Mouse (Mus musculus) hindbrain, embryonic 14.5 days (tissue): ENCODE measurements around the gene Carmil1. TPM values are rescaled to one million over a fixed set of nuclear protein-coding genes. Genes with fewer than 3 reads are reported as not detected.
A peak's percentile ranks its signal among the peaks of the same experiment; 100 is the strongest.

Experiments
- ATAC-seq: fragments of 200-750 bp; cut with Nextera tagmentation; 2 replicates; pipeline ENCODE4 v1.8.0; 2017; ENCODE audit warnings: moderate number of reproducible peaks, mild to moderate bottlenecking, moderate TSS enrichment, moderate library complexity; ENCODE audit not compliant: low FRiP score
- DNase-seq: peaks from one replicate; pipeline ENCODE4 v3.0.0-alpha.2; 2015; ENCODE audit warnings: low spot score
- H3K27ac ChIP-seq: fragments of 300-500 bp; sonication (generic); 2 replicates; pipeline ENCODE4 v1.5.1; 2014; ENCODE audit warnings: mild to moderate bottlenecking, moderate library complexity
- H3K27me3 ChIP-seq: fragments of 300-500 bp; sonication (generic); 2 replicates; pipeline ENCODE4 v1.6.1; 2014; ENCODE audit warnings: mild to moderate bottlenecking, low read length, mixed read lengths; ENCODE audit not compliant: control insufficient read depth, insufficient read depth
- H3K36me3 ChIP-seq: fragments of 300-500 bp; sonication (generic); replicated peaks from 2 replicates; pipeline ENCODE4 v1.6.1; 2014; ENCODE audit not compliant: control insufficient read depth, insufficient read depth
- H3K4me1 ChIP-seq: fragments of 300-500 bp; sonication (generic); replicated peaks from 2 replicates; pipeline ENCODE4 v1.6.1; 2014; ENCODE audit warnings: antibody characterized with exemption, low read length, mixed read lengths; ENCODE audit not compliant: control insufficient read depth, insufficient read depth
- H3K4me2 ChIP-seq: fragments of 300-500 bp; sonication (generic); replicated peaks from 2 replicates; pipeline ENCODE4 v1.6.1; 2014; ENCODE audit warnings: mild to moderate bottlenecking, moderate library complexity
- H3K4me3 ChIP-seq: fragments of 300-500 bp; sonication (generic); replicated peaks from 2 replicates; pipeline ENCODE4 v1.5.1; 2014; ENCODE audit warnings: mild to moderate bottlenecking, low read length
- H3K9ac ChIP-seq: fragments of 300-500 bp; sonication (generic); 2 replicates; pipeline ENCODE4 v1.6.1; 2014
- H3K9me3 ChIP-seq: fragments of 300-500 bp; sonication (generic); 2 replicates; pipeline ENCODE4 v1.6.1; 2016; ENCODE audit warnings: low read length; ENCODE audit not compliant: control insufficient read depth
- WGBS: fragments of 180-500 bp; shearing (Covaris S2); extraction: QIAGEN DNeasy Blood & Tissue Kit; methylation state at CpG from one replicate; pipeline ENCODE4 v1.1.7; 2014; 5-methylcytosine and 5-hydroxymethylcytosine counted together
- polyA plus RNA-seq: library from polyadenylated mRNA; unstranded; fragments of >200 nt; fragmentation: Nextera tagmentation; extraction: Ambion mirVana; gene quantifications from 2 replicates; pipeline ENCODE4 v1.2.1, GENCODE M21; 2014

Carmil1 gene
- polyA plus RNA-seq, 1 experiment from 2014 or later: 38.7 TPM

DNA sequence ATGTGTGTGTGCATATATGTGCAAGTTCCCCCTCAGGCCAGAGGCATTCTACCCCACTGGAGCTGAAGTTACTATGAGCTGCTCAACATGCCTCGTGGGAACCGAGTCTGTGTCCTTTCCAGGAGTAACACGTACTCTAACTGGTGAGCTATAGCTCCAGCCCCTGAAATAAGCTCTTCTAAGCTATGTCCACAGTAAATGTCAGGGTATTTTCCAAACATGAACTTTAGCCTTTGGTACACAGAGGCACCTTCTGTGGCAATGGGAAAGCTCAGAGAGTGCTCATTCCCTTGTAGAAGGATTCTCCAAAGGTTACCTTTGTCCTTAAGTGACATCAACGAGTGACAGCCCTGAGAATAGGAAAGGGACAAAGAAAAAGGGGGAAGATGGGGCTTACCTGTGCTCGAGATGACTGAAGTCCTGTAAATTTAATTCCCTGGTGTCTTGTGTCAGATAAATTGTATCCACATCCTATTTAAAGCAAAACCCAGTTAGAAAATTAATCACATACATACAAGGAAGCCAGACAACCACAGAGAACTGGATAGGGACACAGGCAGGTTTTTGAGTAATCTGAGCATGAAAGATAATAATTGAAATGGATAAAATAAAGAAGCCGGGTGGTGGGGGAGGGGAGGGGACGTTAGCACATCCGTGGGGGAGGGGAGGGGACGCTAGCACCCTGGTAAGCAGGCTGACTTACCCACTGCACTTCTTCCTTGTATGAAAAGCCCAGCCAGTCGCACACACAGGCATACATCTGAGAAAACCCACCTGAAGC lies 126.1 kb downstream of the Carmil1 start:
- H3K36me3 ChIP-seq: no peaks in the 10 kb centered on the region
- no peaks in the 10 kb centered on the region for H3K9me3 ChIP-seq
- no peak for DNase-seq
- H3K4me1 ChIP-seq: 0 out of 2 replicates have a peak, but pooled peaks cover 7% of the 10 kb centered on the region
- H3K27me3 ChIP-seq: no peaks in the 10 kb centered on the region
- H3K4me3 ChIP-seq: no peak overlapping the region
- no peak for ATAC-seq
- H3K27ac ChIP-seq: no peak overlapping the region
- no peak overlapping the region for H3K4me2 ChIP-seq
- WGBS: 55% methylated on average over 10 of the region's 10 CpGs
- H3K9ac ChIP-seq: no peak overlapping the region

DNA sequence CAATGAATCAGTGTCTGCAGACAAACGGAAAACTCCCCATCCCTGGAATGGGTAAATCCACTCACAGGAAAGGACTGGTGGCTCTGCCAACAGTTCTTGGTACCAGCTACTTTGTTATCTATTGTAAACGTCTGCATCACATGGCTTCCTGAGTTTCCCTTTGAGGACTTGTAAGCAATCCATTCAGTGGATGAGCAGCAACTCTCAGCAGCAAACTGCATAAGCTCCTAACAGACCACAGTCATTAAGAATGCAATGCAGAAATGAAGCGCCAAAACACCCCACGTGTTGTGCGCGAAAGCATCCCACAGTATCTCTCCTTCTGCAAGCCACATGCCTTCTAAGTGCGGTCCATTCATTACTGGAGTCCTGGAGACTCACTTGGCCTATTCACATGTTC lies 128.0 kb downstream of the Carmil1 start:
- Histone ChIP-seq H3K4me1 (0 out of 2 replicates have a peak, but pooled peaks cover 7% of the 10 kb centered on the region), H3K36me3 (no peaks in the 10 kb centered on the region), H3K9me3 (no peaks in the 10 kb centered on the region), H3K27ac (no peak overlapping the region), H3K4me3 (no peak overlapping the region), H3K27me3 (no peaks in the 10 kb centered on the region), H3K9ac (no peak overlapping the region), H3K4me2 (no peak overlapping the region)
- DNase-seq (no peak), ATAC-seq (no peak; the same call in 1 of the 2 replicates)
- 65% methylated on average over 7 of the region's 7 CpGs for WGBS

DNA sequence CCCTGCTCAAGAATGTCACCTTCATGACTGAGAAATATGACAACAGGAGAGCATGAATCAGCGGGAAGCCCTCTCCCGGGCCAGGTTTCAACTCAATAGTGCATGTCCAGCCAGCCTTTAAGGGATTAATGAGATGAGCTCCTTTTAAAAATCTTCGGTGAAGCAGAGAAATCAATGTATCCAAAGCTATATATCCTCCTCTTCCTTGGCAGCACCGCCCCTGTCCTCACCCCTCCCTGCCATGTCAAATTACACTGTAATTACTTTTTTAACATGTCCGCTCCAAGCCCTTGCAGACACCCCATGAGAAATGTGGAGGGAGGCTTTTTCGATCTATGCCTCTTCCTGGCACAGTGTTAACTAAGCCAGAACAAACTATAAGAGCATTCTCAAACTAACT lies 129.3 kb downstream of the Carmil1 start:
- H3K4me3 ChIP-seq: no peak overlapping the region
- H3K27me3 ChIP-seq: no peaks in the 10 kb centered on the region
- no peak overlapping the region for H3K9ac ChIP-seq
- ATAC-seq: peak; percentile 40; the same call in 1 of the 2 replicates
- no peaks in the 10 kb centered on the region for H3K9me3 ChIP-seq
- 26% methylated on average over 6 of the region's 6 CpGs for WGBS
- H3K27ac ChIP-seq: no peak overlapping the region
- no peak for DNase-seq
- H3K4me2 ChIP-seq: no peak overlapping the region
- H3K4me1 ChIP-seq: 0 out of 2 replicates have a peak, but pooled peaks cover 7% of the 10 kb centered on the region
- no peaks in the 10 kb centered on the region for H3K36me3 ChIP-seq

DNA sequence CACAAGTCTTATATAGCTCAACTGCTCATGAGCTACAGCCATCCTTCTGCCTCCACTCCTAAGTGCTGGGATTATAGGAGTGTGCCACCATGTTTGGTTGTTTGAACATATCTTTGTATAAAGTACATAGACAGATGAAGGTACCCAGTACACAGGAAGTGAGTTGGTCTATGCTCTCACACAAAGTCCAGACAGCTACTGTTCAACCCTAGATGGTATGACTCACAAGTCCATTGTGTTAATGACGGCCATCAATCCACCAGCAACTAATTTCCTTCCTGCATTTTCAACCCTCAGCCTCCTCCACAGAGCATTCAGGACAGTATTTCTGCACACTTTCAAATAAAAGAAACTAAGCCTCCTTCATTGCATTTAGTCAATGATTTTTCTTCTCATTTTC lies 132.0 kb downstream of the Carmil1 start:
- no peaks in the 10 kb centered on the region for H3K36me3 ChIP-seq
- H3K4me1 ChIP-seq: 0 out of 2 replicates have a peak, but pooled peaks cover 7% of the 10 kb centered on the region
- H3K27ac ChIP-seq: no peak overlapping the region
- no peak for DNase-seq
- no peaks in the 10 kb centered on the region for H3K27me3 ChIP-seq
- H3K4me2 ChIP-seq: no peak overlapping the region
- H3K4me3 ChIP-seq: no peak overlapping the region
- ATAC-seq: no peak
- H3K9me3 ChIP-seq: no peaks in the 10 kb centered on the region
- no peak overlapping the region for H3K9ac ChIP-seq
- 90% methylated on average over 1 of the region's 1 CpGs for WGBS

DNA sequence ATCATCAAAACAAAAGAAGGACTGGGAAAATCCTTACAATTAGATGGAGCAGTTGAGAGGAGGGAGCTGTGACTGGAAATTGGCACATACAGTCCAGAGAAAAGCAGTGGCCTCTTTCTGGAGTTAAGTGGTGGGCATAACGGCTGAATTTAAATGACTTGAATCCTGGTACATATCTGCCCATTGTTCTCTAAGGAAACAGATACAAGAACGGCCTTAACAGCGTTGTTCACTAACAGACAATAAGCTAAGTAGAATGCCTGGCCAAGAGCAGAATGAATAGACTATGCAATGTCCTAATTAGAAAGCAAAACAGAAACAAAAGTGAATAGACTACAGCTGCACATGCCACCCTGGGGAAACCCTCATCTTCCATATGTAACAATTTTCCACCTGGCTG lies 133.6 kb downstream of the Carmil1 start:
- H3K4me3 ChIP-seq: no peak overlapping the region
- H3K9ac ChIP-seq: no peak overlapping the region
- no peak overlapping the region for H3K27ac ChIP-seq
- no peaks in the 10 kb centered on the region for H3K27me3 ChIP-seq
- no peaks in the 10 kb centered on the region for H3K9me3 ChIP-seq
- no peak for DNase-seq
- no peaks in the 10 kb centered on the region for H3K36me3 ChIP-seq
- 65% methylated on average over 3 of the region's 3 CpGs for WGBS
- H3K4me2 ChIP-seq: no peak overlapping the region
- no peak for ATAC-seq
- H3K4me1 ChIP-seq: 0 out of 2 replicates have a peak, but pooled peaks cover 7% of the 10 kb centered on the region

DNA sequence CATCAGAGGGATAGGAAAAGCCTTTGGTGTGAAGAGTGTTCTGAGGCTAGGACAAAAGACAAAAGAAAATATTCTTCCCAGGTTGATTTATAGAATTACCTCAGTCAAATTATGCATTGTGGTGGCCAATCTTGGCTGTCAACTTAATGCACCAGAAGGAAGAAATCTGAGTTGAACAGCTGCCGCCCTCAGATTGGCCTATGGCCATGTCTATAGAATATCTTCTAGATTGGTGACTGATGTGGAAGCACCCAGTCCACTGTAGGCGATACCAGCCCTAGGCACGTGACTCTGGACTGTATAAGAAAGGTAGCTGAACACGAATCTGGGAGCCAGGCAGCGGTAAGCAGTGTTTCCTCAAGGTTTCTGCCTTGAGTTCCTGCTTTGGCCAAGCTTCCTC lies 134.1 kb downstream of the Carmil1 start:
- Histone ChIP-seq H3K36me3 (no peaks in the 10 kb centered on the region), H3K4me1 (0 out of 2 replicates have a peak, but pooled peaks cover 3% of the 10 kb centered on the region), H3K27ac (no peak overlapping the region), H3K9ac (no peak overlapping the region), H3K4me2 (no peak overlapping the region), H3K27me3 (no peaks in the 10 kb centered on the region), H3K4me3 (no peak overlapping the region), H3K9me3 (no peaks in the 10 kb centered on the region)
- WGBS: 94% methylated on average over 5 of the region's 5 CpGs
- no peak for DNase-seq
- ATAC-seq: no peak

DNA sequence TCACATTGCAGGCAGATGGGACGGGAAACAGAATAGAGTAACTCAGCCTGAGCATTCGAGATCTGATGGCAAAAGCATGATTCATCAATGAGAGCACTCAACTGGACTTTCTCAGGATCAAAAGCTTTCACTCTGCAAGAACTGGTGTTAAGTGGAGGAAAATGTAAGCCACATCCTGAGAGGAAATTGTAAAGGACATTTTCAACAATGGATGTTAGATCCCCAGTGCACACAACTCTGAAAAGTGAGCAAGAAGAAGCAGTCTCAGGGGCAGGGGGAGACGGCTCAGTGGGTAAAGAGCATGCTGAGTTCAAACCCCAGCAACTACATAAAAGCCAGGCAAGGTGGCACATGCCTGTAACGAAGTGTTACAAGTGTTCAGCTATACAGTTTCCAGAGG lies 135.7 kb downstream of the Carmil1 start:
- no peak overlapping the region for H3K27ac ChIP-seq
- no peaks in the 10 kb centered on the region for H3K4me1 ChIP-seq
- H3K9me3 ChIP-seq: no peaks in the 10 kb centered on the region
- 61% methylated on average over 4 of the region's 4 CpGs for WGBS
- no peak overlapping the region for H3K4me3 ChIP-seq
- no peak overlapping the region for H3K9ac ChIP-seq
- no peak overlapping the region for H3K4me2 ChIP-seq
- no peak for ATAC-seq
- H3K36me3 ChIP-seq: no peaks in the 10 kb centered on the region
- H3K27me3 ChIP-seq: no peaks in the 10 kb centered on the region
- no peak for DNase-seq

DNA sequence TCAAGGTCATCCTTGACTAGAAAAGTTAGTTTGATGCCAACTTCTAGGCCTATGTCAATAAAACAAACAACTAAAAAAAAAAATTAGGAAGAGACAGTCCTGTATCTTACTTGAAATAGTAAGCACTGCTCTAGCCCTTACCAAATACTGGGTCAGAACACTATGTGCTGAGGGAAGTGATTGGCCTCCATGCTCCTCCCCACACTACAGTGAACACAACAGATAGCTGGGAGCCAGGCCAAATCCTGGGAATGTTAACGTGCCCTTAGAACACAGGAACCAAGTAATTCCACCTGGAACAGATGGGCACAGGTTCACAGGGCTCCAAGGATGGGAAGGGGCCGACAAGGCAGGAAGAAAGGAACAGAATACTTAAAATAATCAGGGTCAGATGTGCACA lies 136.5 kb downstream of the Carmil1 start:
- Histone ChIP-seq H3K27ac (no peak overlapping the region), H3K9ac (no peak overlapping the region), H3K9me3 (no peaks in the 10 kb centered on the region), H3K4me2 (no peak overlapping the region), H3K4me1 (no peaks in the 10 kb centered on the region), H3K36me3 (no peaks in the 10 kb centered on the region), H3K4me3 (no peak overlapping the region), H3K27me3 (no peaks in the 10 kb centered on the region)
- DNase-seq: no peak
- no peak for ATAC-seq
- WGBS: 81% methylated on average over 2 of the region's 2 CpGs

DNA sequence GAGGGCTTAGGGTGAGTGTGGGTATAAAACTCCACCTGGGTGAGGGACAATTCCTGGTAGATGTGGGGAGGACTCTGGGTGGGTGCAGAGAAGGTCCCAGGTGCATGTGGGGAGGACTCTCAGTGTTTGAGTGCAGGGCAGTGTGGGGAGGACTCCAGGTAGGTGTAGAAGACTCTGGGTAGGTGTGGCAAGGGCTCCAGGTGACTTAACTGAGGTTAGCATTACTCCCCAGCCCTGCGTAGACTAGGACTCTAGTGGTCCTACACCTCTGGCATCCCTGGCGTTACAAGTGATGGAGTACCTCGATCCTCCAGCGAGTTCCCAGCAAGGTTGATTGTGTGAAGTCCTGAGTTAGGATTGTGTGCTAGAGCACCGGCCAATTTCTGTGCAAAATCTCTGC lies 143.8 kb downstream of the Carmil1 start:
- Histone ChIP-seq H3K27me3 (no peaks in the 10 kb centered on the region), H3K9ac (no peak overlapping the region), H3K4me1 (peaks cover 13% of the 10 kb centered on the region; the same call in 1 of the 2 replicates), H3K9me3 (no peaks in the 10 kb centered on the region), H3K36me3 (no peaks in the 10 kb centered on the region), H3K4me3 (no peak overlapping the region), H3K27ac (no peak overlapping the region), H3K4me2 (no peak overlapping the region)
- no peak for DNase-seq
- ATAC-seq: no peak
- WGBS: 94% methylated on average over 5 of the region's 5 CpGs
